Mouse (Mus musculus): ENCODE results near the gene Iffo2.

- TF ChIP-seq CTCF (IDR thresholded peaks at IDR 0.05; ENCODE audit: extremely low read depth, insufficient read length, insufficient replicate concordance, low read depth, low read length) (no peak), POLR2A (IDR thresholded peaks at IDR 0.05; ENCODE audit: low read depth, low read length) (no peak)
Observed at GRCm38 (mm10) chr4:139617001-139617364, 86.6 kb downstream of the Iffo2 start.

Measured in small intestine, adult 2 months (tissue).